Mouse (Mus musculus) E14TG2a.4 (cell line): ENCODE measurements at regions not wholly inside any gene's neighbourhood (a gene's known extent, or its start where the extent isn't known, plus 50 kb on each side); places are given as distances from the start of the nearest gene placed in this dataset.

Experiments
- H3K27me3 ChIP-seq: 2 replicates; pipeline ENCODE4 v1.6.1; 2014; ENCODE audit warnings: low read length, control low read depth; ENCODE audit not compliant: insufficient read depth
- H3K36me3 ChIP-seq: 2 replicates; pipeline ENCODE4 v1.6.1; 2014; ENCODE audit warnings: low read length, control low read depth; ENCODE audit not compliant: insufficient read depth
- H3K4me1 ChIP-seq: replicated peaks from 2 replicates; pipeline ENCODE4 v1.6.1; 2014; ENCODE audit warnings: low read depth, low read length, control low read depth
- H3K4me3 ChIP-seq: replicated peaks from 2 replicates; pipeline ENCODE4 v1.5.1; 2014; ENCODE audit warnings: mild to moderate bottlenecking, low read length
- H3K9me3 ChIP-seq: 2 replicates; pipeline ENCODE4 v1.6.1; 2014; ENCODE audit warnings: low read length, control low read depth
- CTCF ChIP-seq: conservative IDR thresholded peaks from 2 replicates; pipeline ENCODE4 v1.5.1; 2014; ENCODE audit warnings: low read length
- NANOG ChIP-seq: IDR thresholded peaks from 2 replicates; pipeline ENCODE4 v1.6.1; 2014; ENCODE audit warnings: borderline replicate concordance, low read length, mixed read lengths
- POU5F1 ChIP-seq: IDR thresholded peaks from 2 replicates; pipeline ENCODE4 v1.6.1; 2014; ENCODE audit warnings: low read length, borderline replicate concordance

- H3K36me3 ChIP-seq: no peaks in the 10 kb centered on the region
- H3K4me1 ChIP-seq: no peaks in the 10 kb centered on the region
- H3K27me3 ChIP-seq: no peaks in the 10 kb centered on the region
- TF ChIP-seq CTCF (no peak), NANOG (no peak), POU5F1 (no peak)
- 0 out of 2 replicates have a peak, but pooled peaks cover 4% of the 10 kb centered on the region for H3K9me3 ChIP-seq
- H3K4me3 ChIP-seq: no peak overlapping the region
Measured at GRCm38 (mm10) chr12:119024063-119024462, 57.8 kb upstream of the Abcb5 start.
